Mouse (Mus musculus) neural tube, embryonic 13.5 days (tissue): ENCODE results near the gene Oxct2a. TPM values are rescaled to one million over a fixed set of nuclear protein-coding genes. Genes with fewer than 3 reads are reported as not detected.
"Not testable (repeated sequence)": the region's sequence is repeated elsewhere in the genome, so short reads cannot be mapped to it uniquely, and the experiment has no call there.

Experiments used
- ATAC-seq: fragments of 200-750 bp; cut with Nextera tagmentation; 2 replicates; pipeline ENCODE4 v1.8.0; 2017; ENCODE audit warnings: low read depth, mild to moderate bottlenecking, moderate TSS enrichment, moderate library complexity
- H3K27ac ChIP-seq: fragments of 300-500 bp; sonication (generic); replicated peaks from 2 replicates; pipeline ENCODE4 v1.5.1; 2015; ENCODE audit warnings: moderate library complexity, mild to moderate bottlenecking, inconsistent platforms
- H3K27me3 ChIP-seq: fragments of 300-500 bp; sonication (generic); 2 replicates; pipeline ENCODE4 v1.6.1; 2015; ENCODE audit warnings: mild to moderate bottlenecking, inconsistent platforms
- H3K36me3 ChIP-seq: fragments of 300-500 bp; sonication (generic); 2 replicates; pipeline ENCODE4 v1.6.1; 2015; ENCODE audit warnings: mild to moderate bottlenecking, inconsistent platforms
- H3K4me1 ChIP-seq: fragments of 300-500 bp; sonication (generic); replicated peaks from 2 replicates; pipeline ENCODE4 v1.6.1; 2015; ENCODE audit warnings: inconsistent platforms
- H3K4me2 ChIP-seq: fragments of 300-500 bp; sonication (generic); 2 replicates; pipeline ENCODE4 v1.6.1; 2015; ENCODE audit warnings: inconsistent platforms, mild to moderate bottlenecking, moderate library complexity
- H3K4me3 ChIP-seq: fragments of 300-500 bp; sonication (generic); 2 replicates; pipeline ENCODE4 v1.5.1; 2015; ENCODE audit warnings: mild to moderate bottlenecking, inconsistent platforms
- H3K9ac ChIP-seq: fragments of 300-500 bp; sonication (generic); 2 replicates; pipeline ENCODE4 v1.6.1; 2015; ENCODE audit warnings: moderate library complexity, mild to moderate bottlenecking, inconsistent platforms
- H3K9me3 ChIP-seq: fragments of 300-500 bp; sonication (generic); 2 replicates; pipeline ENCODE4 v1.6.1; 2016; ENCODE audit warnings: inconsistent platforms
- WGBS: fragments of 180-500 bp; shearing (Covaris S2); methylation state at CpG from one replicate; pipeline ENCODE4 v1.1.7; 2015; 5-methylcytosine and 5-hydroxymethylcytosine counted together
- polyA plus RNA-seq: library from polyadenylated mRNA; unstranded; fragments of >200 nt; fragmentation: Nextera tagmentation; extraction: Ambion mirVana; gene quantifications from 2 replicates; pipeline ENCODE4 v1.2.1, GENCODE M21; 2015

Oxct2a gene
- polyA plus RNA-seq, 1 experiment from 2014 or later, result not detected

DNA sequence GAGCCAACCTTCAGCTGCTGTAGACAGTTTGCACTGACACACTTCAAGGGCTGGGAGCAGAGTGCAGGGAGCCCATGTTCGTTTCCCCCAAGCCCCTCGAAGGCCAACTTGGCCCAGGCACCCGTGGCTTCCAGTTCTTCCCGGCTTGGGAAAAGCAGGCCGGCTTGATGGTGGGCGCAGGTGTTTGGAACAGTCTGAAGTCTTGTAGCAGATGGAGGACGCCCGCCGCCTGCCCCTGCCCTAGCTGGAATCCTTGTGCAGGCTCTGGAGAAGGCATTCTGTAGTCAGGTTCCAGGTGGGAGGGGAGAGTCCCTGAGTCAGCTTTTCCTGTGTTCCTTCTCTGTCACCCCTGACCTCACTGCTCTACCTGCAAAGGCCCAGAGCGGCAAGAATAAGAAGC, 16.4 kb downstream of the Oxct2a start:
- no peak for ATAC-seq
- Histone ChIP-seq H3K9ac (no peak overlapping the region), H3K4me2 (no peak overlapping the region), H3K4me3 (no peak overlapping the region), H3K9me3 (no peaks in the 10 kb centered on the region), H3K27ac (no peak overlapping the region), H3K27me3 (no peaks in the 10 kb centered on the region), H3K4me1 (no peaks in the 10 kb centered on the region), H3K36me3 (peaks cover 30% of the 10 kb centered on the region)
- 85% methylated on average over 10 of the region's 10 CpGs for WGBS

- Histone ChIP-seq H3K27me3 (no peaks in the 10 kb centered on the region), H3K4me2 (no peak overlapping the region), H3K9ac (no peak overlapping the region), H3K4me3 (no peak overlapping the region), H3K36me3 (peaks cover 38% of the 10 kb centered on the region), H3K9me3 (no peaks in the 10 kb centered on the region), H3K27ac (no peak overlapping the region), H3K4me1 (no peaks in the 10 kb centered on the region)
- ATAC-seq, result peak; percentile 36; the same call in 1 of the 2 replicates
- 45% methylated on average over 3 of the region's 3 CpGs for WGBS
These were observed 17.6 kb downstream of the Oxct2a start for GRCm38 (mm10) chr4:123305789-123306188.

DNA sequence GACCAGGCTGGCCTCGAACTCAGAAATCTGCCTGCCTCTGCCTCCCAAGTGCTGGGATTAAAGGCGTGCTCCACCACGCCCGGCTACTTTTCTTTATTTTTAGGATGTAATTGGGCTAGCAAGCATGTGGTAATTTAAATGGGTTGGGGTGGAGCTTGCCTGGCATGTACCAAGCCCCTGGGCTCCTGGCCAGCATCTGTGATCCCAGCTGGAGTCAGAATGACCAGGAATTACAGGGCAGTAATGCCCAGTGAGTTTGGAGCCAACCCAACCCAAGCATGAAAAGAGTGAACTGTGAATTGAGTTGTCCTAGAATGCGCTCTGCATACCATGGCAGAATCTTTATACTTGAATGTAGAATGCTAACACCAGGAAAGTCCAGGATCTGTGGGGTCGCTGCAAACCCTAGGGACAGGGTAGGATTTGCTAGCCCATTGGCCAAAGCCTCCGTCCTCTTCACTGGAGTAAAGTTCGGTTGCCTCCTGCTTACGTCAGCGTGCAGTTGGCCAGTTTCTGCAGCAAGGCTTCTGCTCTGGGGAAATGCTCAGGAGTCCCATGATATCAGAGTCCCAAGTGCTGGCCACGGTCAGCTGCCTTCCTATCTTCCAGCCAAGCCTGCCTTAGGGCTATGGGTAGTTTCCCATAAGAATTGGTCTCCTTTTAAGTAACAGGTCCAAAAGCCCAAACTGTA, 24.3 kb downstream of the Oxct2a start:
- 97% methylated on average over 11 of the region's 11 CpGs for WGBS
- Histone ChIP-seq H3K36me3 (peaks cover 92% of the 10 kb centered on the region), H3K4me3 (no peak overlapping the region), H3K27me3 (no peaks in the 10 kb centered on the region), H3K4me2 (no peak overlapping the region), H3K4me1 (no peaks in the 10 kb centered on the region), H3K9me3 (no peaks in the 10 kb centered on the region), H3K27ac (no peak overlapping the region), H3K9ac (no peak overlapping the region)
- ATAC-seq, result no peak

- WGBS, result 89% methylated on average over 4 of the region's 4 CpGs
- no peak overlapping the region for H3K4me2 ChIP-seq
- no peak overlapping the region for H3K4me3 ChIP-seq
- H3K9me3 ChIP-seq, result no peaks in the 10 kb centered on the region
- no peaks in the 10 kb centered on the region for H3K27me3 ChIP-seq
- no peak overlapping the region for H3K27ac ChIP-seq
- no peaks in the 10 kb centered on the region for H3K4me1 ChIP-seq
- no peak overlapping the region for H3K9ac ChIP-seq
- H3K36me3 ChIP-seq, result peaks cover 92% of the 10 kb centered on the region
- no peak for ATAC-seq
These were observed 25.2 kb downstream of the Oxct2a start for GRCm38 (mm10) chr4:123298226-123298625.

GRCm38 (mm10) chr4:123297195-123297960, 26.1 kb downstream of the Oxct2a start:
- Histone ChIP-seq H3K27ac (no peak overlapping the region), H3K36me3 (peaks cover 92% of the 10 kb centered on the region), H3K9me3 (no peaks in the 10 kb centered on the region), H3K4me2 (no peak overlapping the region), H3K9ac (no peak overlapping the region), H3K4me1 (no peaks in the 10 kb centered on the region), H3K4me3 (no peak overlapping the region), H3K27me3 (no peaks in the 10 kb centered on the region)
- no peak for ATAC-seq
- WGBS, result 92% methylated on average over 22 of the region's 22 CpGs

- H3K4me2 ChIP-seq, result no peak overlapping the region
- no peak overlapping the region for H3K4me3 ChIP-seq
- no peaks in the 10 kb centered on the region for H3K4me1 ChIP-seq
- peaks cover 96% of the 10 kb centered on the region for H3K36me3 ChIP-seq
- WGBS, result 91% methylated on average over 5 of the region's 5 CpGs
- H3K9me3 ChIP-seq, result no peaks in the 10 kb centered on the region
- no peaks in the 10 kb centered on the region for H3K27me3 ChIP-seq
- H3K27ac ChIP-seq, result no peak overlapping the region
- ATAC-seq, result no peak
- no peak overlapping the region for H3K9ac ChIP-seq
These were observed 27.3 kb downstream of the Oxct2a start for GRCm38 (mm10) chr4:123296148-123296534.

DNA sequence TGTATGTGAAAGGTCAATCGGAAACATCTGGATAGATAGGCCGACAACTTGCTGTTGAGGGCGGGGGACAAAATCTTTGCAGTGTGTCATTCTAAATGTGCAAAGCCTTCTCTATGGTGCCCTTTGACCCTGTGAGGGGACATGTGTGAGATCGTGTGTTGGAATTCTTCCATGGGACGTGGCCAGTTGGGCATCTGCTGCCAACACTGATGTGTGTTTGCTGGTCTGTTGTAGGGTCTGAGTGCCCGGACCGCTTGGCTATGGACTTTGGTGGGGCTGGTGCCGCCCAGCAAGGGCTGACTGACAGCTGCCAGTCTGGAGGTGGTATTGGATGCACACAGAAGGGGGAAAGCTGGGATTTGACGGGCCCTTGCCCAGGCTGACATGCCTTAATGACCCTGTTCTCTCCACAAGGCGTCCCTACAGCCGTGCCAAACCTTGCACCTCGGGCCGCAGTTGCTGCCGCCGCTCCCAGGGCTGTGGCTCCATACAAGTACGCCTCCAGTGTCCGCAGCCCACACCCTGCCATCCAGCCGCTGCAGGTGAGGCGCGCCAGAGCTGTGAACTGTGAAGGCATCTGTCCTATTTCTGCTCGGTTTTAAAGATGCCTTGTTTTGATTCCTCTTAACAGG, 27.8 kb downstream of the Oxct2a start:
- ATAC-seq, result no peak
- WGBS, result 94% methylated on average over 21 of the region's 21 CpGs
- no peak overlapping the region for H3K9ac ChIP-seq
- H3K36me3 ChIP-seq, result peaks cover 97% of the 10 kb centered on the region
- H3K4me1 ChIP-seq, result no peaks in the 10 kb centered on the region
- no peaks in the 10 kb centered on the region for H3K9me3 ChIP-seq
- H3K4me3 ChIP-seq, result no peak overlapping the region
- no peak overlapping the region for H3K4me2 ChIP-seq
- no peaks in the 10 kb centered on the region for H3K27me3 ChIP-seq
- no peak overlapping the region for H3K27ac ChIP-seq

DNA sequence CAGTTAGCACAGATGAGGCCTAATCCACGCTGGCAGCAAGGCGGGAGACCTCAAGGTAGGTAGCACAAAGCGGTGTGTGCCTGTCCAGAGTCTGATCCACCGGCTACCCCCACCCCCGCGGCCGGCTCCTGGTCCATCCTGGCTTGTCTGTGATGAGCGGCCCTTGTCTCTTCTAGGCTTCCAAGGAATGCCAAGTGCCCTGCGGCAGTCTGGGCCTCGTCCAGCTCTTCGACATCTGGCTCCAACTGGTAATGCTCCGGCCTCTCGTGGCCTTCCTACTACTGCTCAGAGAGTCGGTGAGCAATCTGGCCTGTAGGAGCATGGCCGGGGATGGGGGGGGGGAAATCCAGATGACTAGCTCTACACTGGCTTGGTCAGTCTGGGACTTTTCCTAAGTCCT, 28.4 kb downstream of the Oxct2a start:
- not testable (repeated sequence) for H3K9me3 ChIP-seq, H3K9ac ChIP-seq, H3K4me2 ChIP-seq, H3K27me3 ChIP-seq, H3K4me3 ChIP-seq, H3K27ac ChIP-seq, ATAC-seq, H3K4me1 ChIP-seq
- 95% methylated on average over 15 of the region's 15 CpGs for WGBS
- H3K36me3 ChIP-seq, result peaks cover 95% of the 10 kb centered on the region

GRCm38 (mm10) chr4:123293661-123294443, 29.6 kb downstream of the Oxct2a start:
- Histone ChIP-seq H3K27me3 (no peaks in the 10 kb centered on the region), H3K4me2 (no peak overlapping the region), H3K27ac (no peak overlapping the region), H3K4me3 (no peak overlapping the region), H3K4me1 (no peaks in the 10 kb centered on the region), H3K9me3 (no peaks in the 10 kb centered on the region), H3K36me3 (peaks cover 95% of the 10 kb centered on the region), H3K9ac (no peak overlapping the region)
- WGBS, result 81% methylated on average over 7 of the region's 7 CpGs
- no peak for ATAC-seq

- H3K9me3 ChIP-seq, result no peaks in the 10 kb centered on the region
- H3K4me2 ChIP-seq, result no peak overlapping the region
- no peak for ATAC-seq
- H3K4me3 ChIP-seq, result no peak overlapping the region
- H3K4me1 ChIP-seq, result no peaks in the 10 kb centered on the region
- peaks cover 96% of the 10 kb centered on the region for H3K36me3 ChIP-seq
- 89% methylated on average over 7 of the region's 7 CpGs for WGBS
- H3K27ac ChIP-seq, result no peak overlapping the region
- H3K27me3 ChIP-seq, result no peaks in the 10 kb centered on the region
- H3K9ac ChIP-seq, result no peak overlapping the region
These were observed 30.4 kb downstream of the Oxct2a start for GRCm38 (mm10) chr4:123292989-123293388.

DNA sequence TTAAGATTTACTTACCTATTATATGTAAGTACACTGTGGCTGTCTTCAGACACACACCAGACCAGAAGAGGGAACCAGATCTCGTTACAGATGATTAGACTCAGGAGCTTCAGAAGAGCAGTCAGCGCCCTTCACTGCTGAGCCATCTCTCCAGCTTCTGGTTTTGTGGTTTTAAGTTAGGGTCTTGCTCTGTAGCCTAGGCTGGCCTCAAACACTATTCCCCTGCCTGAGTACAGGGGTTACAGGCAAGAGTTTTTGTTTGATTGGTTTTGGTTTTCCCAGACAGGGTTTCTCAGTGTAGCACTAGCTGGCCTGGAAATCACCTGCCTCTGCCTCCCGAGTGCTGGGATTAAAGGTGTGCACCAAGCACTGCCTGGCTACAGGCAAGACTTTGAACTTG, 31.0 kb downstream of the Oxct2a start:
- no peak overlapping the region for H3K27ac ChIP-seq
- H3K4me2 ChIP-seq, result no peak overlapping the region
- WGBS, result 95% methylated on average over 3 of the region's 3 CpGs
- H3K4me1 ChIP-seq, result no peaks in the 10 kb centered on the region
- ATAC-seq, result no peak
- H3K36me3 ChIP-seq, result peaks cover 96% of the 10 kb centered on the region
- H3K9me3 ChIP-seq, result no peaks in the 10 kb centered on the region
- H3K9ac ChIP-seq, result no peak overlapping the region
- no peak overlapping the region for H3K4me3 ChIP-seq
- no peaks in the 10 kb centered on the region for H3K27me3 ChIP-seq

DNA sequence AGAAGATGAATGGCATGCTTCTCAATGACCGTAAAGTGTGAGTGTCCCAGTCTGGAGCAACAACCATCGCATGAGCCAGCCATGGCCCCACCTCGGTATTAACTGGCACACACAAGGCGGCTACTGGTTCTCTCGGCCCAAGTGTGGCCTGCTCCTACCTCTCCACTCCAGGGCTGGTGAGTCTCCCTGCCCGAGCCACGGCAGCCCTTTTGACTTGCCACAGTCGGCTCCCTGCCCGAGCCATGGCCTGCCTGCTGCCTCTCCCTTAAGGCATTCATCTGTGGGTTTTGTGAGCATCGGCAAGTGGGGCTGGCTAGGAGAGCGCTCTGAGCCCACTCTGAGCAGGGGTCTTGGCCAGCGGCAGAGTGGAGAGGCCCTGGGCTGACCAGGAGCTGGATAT, 34.4 kb downstream of the Oxct2a start:
- 89% methylated on average over 12 of the region's 12 CpGs for WGBS
- no peak for ATAC-seq
- no peak overlapping the region for H3K4me2 ChIP-seq
- peaks cover 76% of the 10 kb centered on the region for H3K36me3 ChIP-seq
- peaks cover 22% of the 10 kb centered on the region for H3K4me1 ChIP-seq
- H3K9me3 ChIP-seq, result no peaks in the 10 kb centered on the region
- no peaks in the 10 kb centered on the region for H3K27me3 ChIP-seq
- no peak overlapping the region for H3K9ac ChIP-seq
- H3K27ac ChIP-seq, result no peak overlapping the region
- H3K4me3 ChIP-seq, result no peak overlapping the region
